Mouse (Mus musculus) retina, embryonic 14.5 days (tissue): ENCODE measurements around the gene Klf3.
"Not testable (repeated sequence)": the region's sequence is repeated elsewhere in the genome, so short reads cannot be mapped to it uniquely, and the experiment has no call there.

Source experiments
- DNase-seq: peaks from one replicate; pipeline ENCODE4 v3.0.0-alpha.2; 2015; ENCODE audit warnings: low spot score

Gene Klf3

DNA sequence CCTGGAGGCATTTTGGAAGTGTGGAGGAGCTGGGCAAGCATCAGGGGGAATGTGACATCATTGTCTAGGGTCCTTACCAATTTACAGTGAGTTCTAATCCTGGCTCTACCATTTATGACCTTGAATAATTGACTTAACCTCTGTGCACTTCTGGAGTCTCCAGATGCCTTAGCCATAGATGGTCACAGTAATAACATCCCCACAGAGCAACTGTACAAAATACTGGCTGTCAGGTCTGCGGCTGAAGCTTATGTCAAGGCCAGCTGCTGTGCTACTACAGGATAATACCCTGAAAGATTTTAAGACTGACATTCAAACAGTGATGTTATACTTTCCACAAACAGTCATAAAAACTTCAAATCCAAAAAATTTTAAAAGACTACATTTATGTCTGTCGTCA is 75.3 kb downstream of the Klf3 start:
- DNase-seq = no peak

DNA sequence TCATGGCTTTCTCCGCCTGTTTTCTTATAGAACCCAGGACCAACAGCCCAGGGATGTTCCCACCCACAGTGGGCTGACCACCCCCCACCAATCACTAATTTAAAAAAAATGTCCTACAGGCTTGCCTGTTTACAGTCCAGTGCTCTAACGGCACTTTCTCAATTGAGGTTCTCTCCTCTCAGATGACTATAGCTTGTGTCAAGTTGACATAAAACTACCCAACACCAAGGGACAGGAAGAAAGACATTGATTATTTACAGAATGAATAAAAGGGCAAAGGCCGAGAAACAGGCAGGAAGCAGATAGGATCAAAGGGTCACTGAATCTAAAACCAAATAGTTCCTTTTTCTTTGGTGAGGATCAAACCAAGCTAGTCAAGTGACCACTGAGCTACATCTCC is 76.1 kb downstream of the Klf3 start:
- no peak for DNase-seq

DNA sequence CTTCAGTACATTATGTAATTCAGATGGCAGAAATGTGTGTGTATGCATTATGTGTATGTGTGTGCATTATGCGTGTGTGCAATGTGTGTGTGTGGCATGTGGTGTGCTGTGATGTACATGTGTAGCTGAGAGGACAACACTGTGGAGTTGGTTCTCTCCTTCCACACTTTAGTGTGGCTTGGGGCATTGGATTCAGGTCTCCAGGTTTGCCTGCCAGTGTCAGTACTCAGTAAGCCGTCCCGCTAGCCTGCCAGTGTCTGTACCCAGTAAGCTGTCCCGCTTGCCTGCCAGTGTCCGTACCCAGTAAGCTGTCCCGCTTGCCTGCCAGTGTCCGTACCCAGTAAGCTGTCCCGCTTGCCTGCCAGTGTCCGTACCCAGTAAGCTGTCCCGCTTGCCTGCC is 78.4 kb downstream of the Klf3 start:
- DNase-seq = not testable (repeated sequence)

DNA sequence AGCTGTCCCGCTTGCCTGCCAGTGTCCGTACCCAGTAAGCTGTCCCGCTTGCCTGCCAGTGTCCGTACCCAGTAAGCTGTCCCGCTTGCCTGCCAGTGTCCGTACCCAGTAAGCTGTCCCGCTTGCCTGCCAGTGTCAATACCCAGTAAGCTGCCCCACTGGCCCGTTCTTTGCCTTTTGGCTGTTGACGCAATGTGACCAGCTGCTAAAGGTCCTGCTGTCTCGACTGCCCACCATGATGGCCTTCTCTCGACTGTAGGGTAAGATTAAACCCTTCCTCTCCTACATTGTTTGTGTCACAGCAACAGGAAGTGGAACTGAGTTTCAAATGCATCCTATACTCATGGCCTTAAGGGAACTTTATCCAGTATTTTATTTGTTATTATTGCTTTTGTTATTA is 78.8 kb downstream of the Klf3 start:
- DNase-seq = not testable (repeated sequence)
